Mouse (Mus musculus): ENCODE measurements around the gene Tepsin. TPM values are rescaled to one million over a fixed set of nuclear protein-coding genes. Genes with fewer than 3 reads are reported as not detected.

Tepsin gene
- polyA plus RNA-seq, 1 experiment = 12.2 TPM

- H3K4me3 ChIP-seq (ENCODE audit: low read depth, low read length) = no peak overlapping the region
- TF ChIP-seq POLR2A (IDR thresholded peaks at IDR 0.05; ENCODE audit: insufficient read depth, low read length) = no peak
- no peak for TF ChIP-seq EP300 (IDR thresholded peaks at IDR 0.05; ENCODE audit: insufficient read depth, low read depth, low read length)
- TF ChIP-seq CTCF (IDR thresholded peaks at IDR 0.05; ENCODE audit: low read depth, low read length) = no peak
- H3K36me3 ChIP-seq (ENCODE audit: control insufficient read depth, insufficient read depth, low read length, poor library complexity, severe bottlenecking) = peaks cover 5% of the 10 kb centered on the region; the same call in 1 of the 2 replicates
- no peaks in the 10 kb centered on the region for H3K9me3 ChIP-seq (replicated peaks; ENCODE audit: control insufficient read depth, insufficient read depth, low read length, poor library complexity, severe bottlenecking)
- H3K9ac ChIP-seq (ENCODE audit: low read depth, poor library complexity, severe bottlenecking) = no peak overlapping the region
- H3K4me1 ChIP-seq (ENCODE audit: control insufficient read depth, insufficient read depth, low read length) = peaks cover 2% of the 10 kb centered on the region
- no peak overlapping the region for H3K27ac ChIP-seq (ENCODE audit: insufficient read depth, low read length)
- no peaks in the 10 kb centered on the region for H3K27me3 ChIP-seq (ENCODE audit: control insufficient read depth, insufficient read depth, low read length, poor library complexity, severe bottlenecking)
Observed at GRCm38 (mm10) chr11:120107026-120107425, 8.5 kb upstream of the Tepsin start.

GRCm38 (mm10) chr11:120103431-120103997 is 5.0 kb upstream of the Tepsin start:
- Histone ChIP-seq H3K4me3 (ENCODE audit: low read depth, low read length) (no peak overlapping the region), H3K9ac (ENCODE audit: low read depth, poor library complexity, severe bottlenecking) (no peak overlapping the region), H3K36me3 (ENCODE audit: control insufficient read depth, insufficient read depth, low read length, poor library complexity, severe bottlenecking) (0 out of 2 replicates have a peak, but pooled peaks cover 2% of the 10 kb centered on the region), H3K4me1 (ENCODE audit: control insufficient read depth, insufficient read depth, low read length) (peaks cover 2% of the 10 kb centered on the region), H3K27ac (ENCODE audit: insufficient read depth, low read length) (no peak overlapping the region), H3K9me3 (replicated peaks; ENCODE audit: control insufficient read depth, insufficient read depth, low read length, poor library complexity, severe bottlenecking) (no peaks in the 10 kb centered on the region), H3K27me3 (ENCODE audit: control insufficient read depth, insufficient read depth, low read length, poor library complexity, severe bottlenecking) (no peaks in the 10 kb centered on the region)
- TF ChIP-seq CTCF (IDR thresholded peaks at IDR 0.05; ENCODE audit: low read depth, low read length) = no peak
- TF ChIP-seq POLR2A (IDR thresholded peaks at IDR 0.05; ENCODE audit: insufficient read depth, low read length) = no peak
- TF ChIP-seq EP300 (IDR thresholded peaks at IDR 0.05; ENCODE audit: insufficient read depth, low read depth, low read length) = no peak

- Histone ChIP-seq H3K36me3 (ENCODE audit: control insufficient read depth, insufficient read depth, low read length, poor library complexity, severe bottlenecking) (no peaks in the 10 kb centered on the region), H3K27me3 (ENCODE audit: control insufficient read depth, insufficient read depth, low read length, poor library complexity, severe bottlenecking) (no peaks in the 10 kb centered on the region), H3K4me1 (ENCODE audit: control insufficient read depth, insufficient read depth, low read length) (peaks cover 4% of the 10 kb centered on the region), H3K9ac (ENCODE audit: low read depth, poor library complexity, severe bottlenecking) (no peak overlapping the region), H3K9me3 (replicated peaks; ENCODE audit: control insufficient read depth, insufficient read depth, low read length, poor library complexity, severe bottlenecking) (no peaks in the 10 kb centered on the region), H3K4me3 (ENCODE audit: low read depth, low read length) (no peak overlapping the region), H3K27ac (ENCODE audit: insufficient read depth, low read length) (no peak overlapping the region)
- TF ChIP-seq POLR2A (IDR thresholded peaks at IDR 0.05; ENCODE audit: insufficient read depth, low read length) (no peak), CTCF (IDR thresholded peaks at IDR 0.05; ENCODE audit: low read depth, low read length) (peak; percentile 58), EP300 (IDR thresholded peaks at IDR 0.05; ENCODE audit: insufficient read depth, low read depth, low read length) (no peak)
Observed at GRCm38 (mm10) chr11:120101036-120101435, 2.5 kb upstream of the Tepsin start.

GRCm38 (mm10) chr11:120092817-120093591 is 5.5 kb downstream of the Tepsin start:
- Histone ChIP-seq H3K4me3 (ENCODE audit: low read depth, low read length) (no peak overlapping the region), H3K9me3 (replicated peaks; ENCODE audit: control insufficient read depth, insufficient read depth, low read length, poor library complexity, severe bottlenecking) (no peaks in the 10 kb centered on the region), H3K36me3 (ENCODE audit: control insufficient read depth, insufficient read depth, low read length, poor library complexity, severe bottlenecking) (no peaks in the 10 kb centered on the region), H3K9ac (ENCODE audit: low read depth, poor library complexity, severe bottlenecking) (no peak overlapping the region), H3K27ac (ENCODE audit: insufficient read depth, low read length) (no peak overlapping the region), H3K27me3 (ENCODE audit: control insufficient read depth, insufficient read depth, low read length, poor library complexity, severe bottlenecking) (no peaks in the 10 kb centered on the region), H3K4me1 (ENCODE audit: control insufficient read depth, insufficient read depth, low read length) (peaks cover 2% of the 10 kb centered on the region)
- TF ChIP-seq POLR2A (IDR thresholded peaks at IDR 0.05; ENCODE audit: insufficient read depth, low read length) (no peak), CTCF (IDR thresholded peaks at IDR 0.05; ENCODE audit: low read depth, low read length) (peak; percentile 45)

GRCm38 (mm10) chr11:120090661-120091060 is 7.9 kb downstream of the Tepsin start:
- Histone ChIP-seq H3K9me3 (replicated peaks; ENCODE audit: control insufficient read depth, insufficient read depth, low read length, poor library complexity, severe bottlenecking) (no peaks in the 10 kb centered on the region), H3K4me1 (ENCODE audit: control insufficient read depth, insufficient read depth, low read length) (no peaks in the 10 kb centered on the region), H3K27ac (ENCODE audit: insufficient read depth, low read length) (no peak overlapping the region), H3K36me3 (ENCODE audit: control insufficient read depth, insufficient read depth, low read length, poor library complexity, severe bottlenecking) (no peaks in the 10 kb centered on the region), H3K4me3 (ENCODE audit: low read depth, low read length) (no peak overlapping the region), H3K27me3 (ENCODE audit: control insufficient read depth, insufficient read depth, low read length, poor library complexity, severe bottlenecking) (no peaks in the 10 kb centered on the region), H3K9ac (ENCODE audit: low read depth, poor library complexity, severe bottlenecking) (no peak overlapping the region)
- TF ChIP-seq CTCF (IDR thresholded peaks at IDR 0.05; ENCODE audit: low read depth, low read length) (no peak), POLR2A (IDR thresholded peaks at IDR 0.05; ENCODE audit: insufficient read depth, low read length) (no peak), EP300 (IDR thresholded peaks at IDR 0.05; ENCODE audit: insufficient read depth, low read depth, low read length) (no peak)

- Histone ChIP-seq H3K9me3 (replicated peaks; ENCODE audit: control insufficient read depth, insufficient read depth, low read length, poor library complexity, severe bottlenecking) (no peaks in the 10 kb centered on the region), H3K9ac (ENCODE audit: low read depth, poor library complexity, severe bottlenecking) (peak within 1 kb of the TSS; percentile 84), H3K27me3 (ENCODE audit: control insufficient read depth, insufficient read depth, low read length, poor library complexity, severe bottlenecking) (no peaks in the 10 kb centered on the region), H3K36me3 (ENCODE audit: control insufficient read depth, insufficient read depth, low read length, poor library complexity, severe bottlenecking) (no peaks in the 10 kb centered on the region; the same call in 1 of the 2 replicates), H3K27ac (ENCODE audit: insufficient read depth, low read length) (no peak within 1 kb of the TSS; the same call in 1 of the 2 replicates), H3K4me1 (ENCODE audit: control insufficient read depth, insufficient read depth, low read length) (no peaks in the 10 kb centered on the region), H3K4me3 (ENCODE audit: low read depth, low read length) (peak within 1 kb of the TSS; percentile 77)
- TF ChIP-seq EP300 (IDR thresholded peaks at IDR 0.05; ENCODE audit: insufficient read depth, low read depth, low read length) (no peak), POLR2A (IDR thresholded peaks at IDR 0.05; ENCODE audit: insufficient read depth, low read length) (peak; percentile 44), CTCF (IDR thresholded peaks at IDR 0.05; ENCODE audit: low read depth, low read length) (no peak)
Observed at GRCm38 (mm10) chr11:120086702-120087152, 11.8 kb downstream of the Tepsin start, which contains the start of gene Cep131. Gene Cep131 (minus strand): TSS chr11:120086827.
